ENCODE assay signal across 23 mouse cellular contexts in genomic region chr14:121906992-121907681, GRCm38 (mm10). TPM values are rescaled to one million over a fixed set of nuclear protein-coding genes. Genes with fewer than 3 reads are reported as not detected.
A peak's percentile ranks its signal among the peaks of the same experiment; 100 is the strongest.
DNase-seq lines count a peak whose midpoint lies in the region; ATAC-seq and TF ChIP-seq lines count a peak whose summit lies in the region.
"Had no signal": no experiment of that assay in that cellular context is flagged by ENCODE, and none has a peak within 500 bp of the region (broad histone marks: within the 10 kb centered on the region; RNA-seq: fewer than 3 reads in every experiment).

No protein-coding gene starts in this region.

- 29% methylated on average over 11 of the region's 11 CpGs for WGBS in spleen, adult 2 months
- WGBS in liver, postnatal 0 days (ENCODE audit: insufficient replicate concordance) = 46% methylated on average over 11 of the region's 11 CpGs
- WGBS in lung, adult 2 months = 69% methylated on average over 11 of the region's 11 CpGs
- 89% methylated on average over 11 of the region's 11 CpGs for WGBS in kidney, embryonic 15.5 days

- peaks cover 50% of the 10 kb centered on the region for H3K4me1 ChIP-seq in spleen, adult 2 months (ENCODE audit: control insufficient read depth, insufficient read depth, insufficient read length)
- peaks cover 39% of the 10 kb centered on the region for H3K4me1 ChIP-seq in bone marrow macrophage, adult 2 months (ENCODE audit: control insufficient read depth, insufficient read depth, low read length)
- H3K4me1 ChIP-seq in liver, postnatal 0 days (ENCODE audit: insufficient read depth) = peaks cover 30% of the 10 kb centered on the region
- peaks cover 10% of the 10 kb centered on the region; the same call in 1 of the 2 replicates for H3K4me1 ChIP-seq in lung, adult 2 months (ENCODE audit: control insufficient read depth, insufficient read depth, low read length)
- no peaks in the 10 kb centered on the region for H3K4me1 ChIP-seq in kidney, embryonic 15.5 days
- H3K4me1 ChIP-seq: embryonic facial prominence, embryonic 15.5 days; forebrain, embryonic 12.5 days; hindbrain, embryonic 15.5 days; midbrain, embryonic 15.5 days had no signal

- no peak for TF ChIP-seq POLR2A in spleen, adult 2 months (IDR thresholded peaks at IDR 0.05; ENCODE audit: low read depth, low read length)
- no peak for TF ChIP-seq POLR2A in bone marrow macrophage, adult 2 months (IDR thresholded peaks at IDR 0.05; ENCODE audit: borderline replicate concordance, low read depth, low read length)
- no peak for TF ChIP-seq POLR2A in lung, adult 2 months (IDR thresholded peaks at IDR 0.05; ENCODE audit: borderline replicate concordance, extremely low read depth, low read depth, low read length)

- H3K9me3 ChIP-seq in liver, postnatal 0 days (ENCODE audit: low read length) = no peaks in the 10 kb centered on the region
- H3K9me3 ChIP-seq in kidney, embryonic 15.5 days (replicated peaks) = no peaks in the 10 kb centered on the region
- H3K9me3 ChIP-seq: embryonic facial prominence, embryonic 15.5 days; forebrain, embryonic 12.5 days; heart, embryonic 10.5 days; hindbrain, embryonic 15.5 days; midbrain, embryonic 15.5 days had no signal

- peak overlapping the region; percentile 91 for H3K27ac ChIP-seq in spleen, adult 2 months (ENCODE audit: insufficient read depth, low read length)
- peak overlapping the region; percentile 68 for H3K27ac ChIP-seq in bone marrow macrophage, adult 2 months (ENCODE audit: insufficient read depth, low read depth, low read length)
- peak overlapping the region; percentile 81 for H3K27ac ChIP-seq in liver, postnatal 0 days (ENCODE audit: low read depth)
- H3K27ac ChIP-seq in kidney, embryonic 15.5 days = no peak overlapping the region
- H3K27ac ChIP-seq: embryonic facial prominence, embryonic 15.5 days; forebrain, embryonic 12.5 days; heart, embryonic 10.5 days; hindbrain, embryonic 15.5 days; midbrain, embryonic 15.5 days had no signal

- H3K9ac ChIP-seq in liver, postnatal 0 days (replicated peaks) = no peak overlapping the region
- H3K9ac ChIP-seq in kidney, embryonic 15.5 days = no peak overlapping the region
- H3K9ac ChIP-seq: embryonic facial prominence, embryonic 15.5 days; forebrain, embryonic 12.5 days; hindbrain, embryonic 15.5 days; midbrain, embryonic 15.5 days had no signal

- H3K4me2 ChIP-seq in liver, postnatal 0 days (ENCODE audit: low read depth, low read length) = peak overlapping the region; percentile 23
- no peak overlapping the region for H3K4me2 ChIP-seq in kidney, embryonic 15.5 days
- H3K4me2 ChIP-seq: embryonic facial prominence, embryonic 15.5 days; forebrain, embryonic 12.5 days; hindbrain, embryonic 15.5 days; midbrain, embryonic 15.5 days had no signal

- H3K36me3 ChIP-seq in spleen, adult 2 months (ENCODE audit: control insufficient read depth, insufficient read depth, low read length) = peaks cover 26% of the 10 kb centered on the region
- peaks cover 19% of the 10 kb centered on the region for H3K36me3 ChIP-seq in liver, postnatal 0 days (replicated peaks; ENCODE audit: insufficient read depth, low read length)
- H3K36me3 ChIP-seq in splenic B cell, adult 2 months (ENCODE audit: control insufficient read depth, insufficient read depth, low read length, poor library complexity, severe bottlenecking) = peaks cover 13% of the 10 kb centered on the region; the same call in 1 of the 2 replicates
- peaks cover 55% of the 10 kb centered on the region for H3K36me3 ChIP-seq in kidney, embryonic 15.5 days

- DNase-seq in spleen, adult 2 months (ENCODE audit: low read depth in 1 of 2, low spot score in 2 of 2) = no peak
- no peak for DNase-seq in spleen, postnatal 4 days (ENCODE audit: low spot score in 2 of 2)
- no peak for DNase-seq in liver, postnatal 0 days
- DNase-seq in splenic B cell, adult 2 months (ENCODE audit: low read depth, low spot score) = peak; percentile 60
- DNase-seq in lung, adult 2 months = no peak
- DNase-seq: adrenal gland, postnatal 25 days; cerebellum, postnatal 10 days; embryo, embryonic 11 days; gastrocnemius, postnatal 14 days; heart, postnatal 10 days; kidney, adult 11 months; kidney, postnatal 10 days; left cerebral cortex, postnatal 4 days; lung, adult 18-20 months; lung, postnatal 36 days; right cerebral cortex, postnatal 25 days had no signal

- ATAC-seq in liver, postnatal 0 days = peak; percentile 54
- ATAC-seq in kidney, embryonic 15.5 days (replicated peaks; ENCODE audit: low FRiP score) = no peak
- ATAC-seq: midbrain, embryonic 15.5 days had no signal

- TF ChIP-seq CTCF in spleen, adult 2 months (IDR thresholded peaks at IDR 0.05; ENCODE audit: extremely low read depth, insufficient read depth, insufficient read length, insufficient replicate concordance) = no peak
- no peak for TF ChIP-seq CTCF in bone marrow macrophage, adult 2 months (IDR thresholded peaks at IDR 0.05; ENCODE audit: low read depth, low read length)
- TF ChIP-seq CTCF in liver, postnatal 0 days (IDR thresholded peaks at IDR 0.05; ENCODE audit: low read depth) = no peak
- no peak for TF ChIP-seq CTCF in lung, adult 2 months (IDR thresholded peaks at IDR 0.05; ENCODE audit: insufficient read depth, low read length)

- H3K27me3 ChIP-seq in spleen, adult 2 months (ENCODE audit: control insufficient read depth, insufficient read depth, low read length) = no peaks in the 10 kb centered on the region
- H3K27me3 ChIP-seq in liver, postnatal 0 days (ENCODE audit: insufficient read depth, low read length) = no peaks in the 10 kb centered on the region
- no peaks in the 10 kb centered on the region for H3K27me3 ChIP-seq in splenic B cell, adult 2 months (ENCODE audit: control insufficient read depth, insufficient read depth, low read length, poor library complexity, severe bottlenecking)
- H3K27me3 ChIP-seq in kidney, embryonic 15.5 days = no peaks in the 10 kb centered on the region
- H3K27me3 ChIP-seq: embryonic facial prominence, embryonic 15.5 days; forebrain, embryonic 12.5 days; hindbrain, embryonic 15.5 days; midbrain, embryonic 15.5 days had no signal

- no peak overlapping the region for H3K4me3 ChIP-seq in spleen, adult 2 months (ENCODE audit: extremely low read depth, insufficient read depth, insufficient read length)
- H3K4me3 ChIP-seq in bone marrow macrophage, adult 2 months (ENCODE audit: insufficient read depth, low read length) = peak overlapping the region; percentile 15; the same call in 1 of the 2 replicates
- no peak overlapping the region for H3K4me3 ChIP-seq in liver, postnatal 0 days (ENCODE audit: low read depth, low read length)
- no peak overlapping the region for H3K4me3 ChIP-seq in lung, adult 2 months (replicated peaks; ENCODE audit: extremely low read depth, low read depth, low read length)
- H3K4me3 ChIP-seq in kidney, embryonic 15.5 days (replicated peaks) = no peak overlapping the region
- H3K4me3 ChIP-seq: embryonic facial prominence, embryonic 15.5 days; forebrain, embryonic 12.5 days; heart, embryonic 10.5 days; hindbrain, embryonic 15.5 days; midbrain, embryonic 15.5 days had no signal

- TF ChIP-seq EP300 in liver, postnatal 0 days (IDR thresholded peaks at IDR 0.05; ENCODE audit: low read depth) = no peak

RNA-seq across cellular contexts. Expression of gene Gpr18, which starts 8.4 kb away (rescaled TPM):
- 91.9 and 111 TPM in 2 replicates for polyA plus RNA-seq in spleen, adult 2 months (2012; rRNA removed)
- 6.5 and 6.8 TPM in 2 replicates for polyA plus RNA-seq in bone marrow macrophage, adult 2 months (2012; ENCODE audit: insufficient read depth, insufficient read length, missing spikeins)
- 0.78 and 0.81 TPM in 2 replicates for polyA plus RNA-seq in liver, postnatal 0 days (2015; fragmentation: Nextera tagmentation; extraction: Ambion mirVana)
- polyA plus RNA-seq in lung, adult 2 months (2012; rRNA removed) = 5.6 and 8.3 TPM in 2 replicates
- polyA plus RNA-seq in kidney, embryonic 15.5 days (2015; fragmentation: Nextera tagmentation; extraction: Ambion mirVana) = 0.30 and 0.39 TPM in 2 replicates

RNA-seq across cellular contexts. Expression of gene Ubac2, which starts 28.7 kb away (rescaled TPM):
- polyA plus RNA-seq in spleen, adult 2 months (2012; rRNA removed) = 45.3 and 61.2 TPM in 2 replicates
- 41.2 and 49.0 TPM in 2 replicates for polyA plus RNA-seq in bone marrow macrophage, adult 2 months (2012; ENCODE audit: insufficient read depth, insufficient read length, missing spikeins)
- polyA plus RNA-seq in liver, postnatal 0 days (2015; fragmentation: Nextera tagmentation; extraction: Ambion mirVana) = 25.8 and 27.4 TPM in 2 replicates
- polyA plus RNA-seq in lung, adult 2 months (2012; rRNA removed) = 37.7 and 47.1 TPM in 2 replicates
- polyA plus RNA-seq in kidney, embryonic 15.5 days (2015; fragmentation: Nextera tagmentation; extraction: Ambion mirVana) = 66.7 and 68.6 TPM in 2 replicates

RNA-seq across cellular contexts. Expression of gene Gpr183, which starts 57.9 kb away (rescaled TPM):
- polyA plus RNA-seq in spleen, adult 2 months (2012; rRNA removed) = 19.3 and 21.5 TPM in 2 replicates
- polyA plus RNA-seq in bone marrow macrophage, adult 2 months (2012; ENCODE audit: insufficient read depth, insufficient read length, missing spikeins) = 33.0 and 34.1 TPM in 2 replicates
- 0.94 and 0.95 TPM in 2 replicates for polyA plus RNA-seq in liver, postnatal 0 days (2015; fragmentation: Nextera tagmentation; extraction: Ambion mirVana)
- 2.3 and 3.1 TPM in 2 replicates for polyA plus RNA-seq in lung, adult 2 months (2012; rRNA removed)
- 4.1 and 4.9 TPM in 2 replicates for polyA plus RNA-seq in kidney, embryonic 15.5 days (2015; fragmentation: Nextera tagmentation; extraction: Ambion mirVana)
